Mouse (Mus musculus): ENCODE measurements around the gene Wdhd1. TPM values are rescaled to one million over a fixed set of nuclear protein-coding genes. Genes with fewer than 3 reads are reported as not detected.

The Wdhd1 gene
- polyA plus RNA-seq, 1 experiment: 5.3 TPM

GRCm38 (mm10) chr14:47229796-47230376, 46.8 kb downstream of the Wdhd1 start:
- H3K4me3 ChIP-seq (ENCODE audit: insufficient read depth, low read length): no peak overlapping the region
- no peaks in the 10 kb centered on the region for H3K4me1 ChIP-seq (ENCODE audit: control insufficient read depth, insufficient read depth, low read length)
- H3K27ac ChIP-seq (ENCODE audit: insufficient read depth, low read length): no peak overlapping the region
- no peak for TF ChIP-seq CTCF (IDR thresholded peaks at IDR 0.05; ENCODE audit: extremely low read depth, insufficient read depth, low read length)
- no peak for TF ChIP-seq POLR2A (IDR thresholded peaks at IDR 0.05; ENCODE audit: extremely low read depth, insufficient read depth, low read length)

GRCm38 (mm10) chr14:47225931-47226330, 50.7 kb downstream of the Wdhd1 start:
- no peak overlapping the region for H3K27ac ChIP-seq (ENCODE audit: insufficient read depth, low read length)
- H3K4me1 ChIP-seq (ENCODE audit: control insufficient read depth, insufficient read depth, low read length): no peaks in the 10 kb centered on the region
- TF ChIP-seq CTCF (IDR thresholded peaks at IDR 0.05; ENCODE audit: extremely low read depth, insufficient read depth, low read length) (no peak), POLR2A (IDR thresholded peaks at IDR 0.05; ENCODE audit: extremely low read depth, insufficient read depth, low read length) (no peak)
- no peak overlapping the region for H3K4me3 ChIP-seq (ENCODE audit: insufficient read depth, low read length)

DNA sequence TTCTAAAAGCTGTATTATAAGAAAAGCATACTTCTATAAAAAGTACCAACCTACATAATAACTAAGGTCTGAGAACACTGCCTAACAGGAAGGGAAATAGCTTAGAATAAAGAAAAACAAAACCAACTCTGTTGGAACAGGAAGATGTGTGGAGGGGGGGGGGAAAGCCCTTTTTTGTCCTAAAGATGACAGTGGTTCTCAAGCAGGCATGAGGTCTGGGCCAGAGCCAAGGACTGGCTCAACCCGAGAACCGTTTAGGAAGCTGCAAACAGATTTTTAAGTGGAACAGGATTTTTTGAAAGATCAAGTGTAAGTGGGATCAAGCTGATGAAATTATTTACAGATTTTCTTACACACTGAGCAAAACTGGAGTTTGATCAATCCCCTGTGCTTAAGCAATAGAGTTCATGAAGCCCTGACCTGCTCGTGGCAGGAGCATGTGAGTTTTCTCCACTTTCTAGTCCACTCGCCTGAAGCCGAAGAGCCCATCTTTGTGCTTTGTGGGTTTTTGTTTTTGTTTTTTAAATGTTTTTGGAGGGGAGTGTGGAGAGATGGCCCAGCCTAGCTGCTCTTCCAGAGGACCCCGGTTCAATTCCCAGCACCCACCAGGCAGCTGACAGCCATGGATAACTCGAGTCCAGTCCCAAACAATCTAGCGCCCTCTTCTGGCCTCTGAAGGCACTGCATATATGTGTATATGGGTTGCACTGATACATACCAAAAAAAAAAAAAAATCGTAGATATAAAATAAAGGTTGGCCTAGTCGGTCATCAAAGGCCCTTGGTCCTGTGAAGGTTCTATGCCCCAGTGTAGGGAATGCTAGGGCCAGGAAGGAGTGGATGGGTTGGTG, 52.0 kb downstream of the Wdhd1 start:
- Histone ChIP-seq H3K4me3 (ENCODE audit: insufficient read depth, low read length) (no peak overlapping the region), H3K27ac (ENCODE audit: insufficient read depth, low read length) (no peak overlapping the region)
- TF ChIP-seq POLR2A (IDR thresholded peaks at IDR 0.05; ENCODE audit: extremely low read depth, insufficient read depth, low read length): no peak
- TF ChIP-seq CTCF (IDR thresholded peaks at IDR 0.05; ENCODE audit: extremely low read depth, insufficient read depth, low read length): no peak

GRCm38 (mm10) chr14:47222631-47223450, 53.8 kb downstream of the Wdhd1 start:
- Histone ChIP-seq H3K27ac (ENCODE audit: insufficient read depth, low read length) (no peak overlapping the region), H3K4me1 (ENCODE audit: control insufficient read depth, insufficient read depth, low read length) (no peaks in the 10 kb centered on the region), H3K4me3 (ENCODE audit: insufficient read depth, low read length) (no peak overlapping the region)
- TF ChIP-seq CTCF (IDR thresholded peaks at IDR 0.05; ENCODE audit: extremely low read depth, insufficient read depth, low read length) (no peak), POLR2A (IDR thresholded peaks at IDR 0.05; ENCODE audit: extremely low read depth, insufficient read depth, low read length) (no peak)

More for the DNA sequence above, 52.0 kb downstream of the Wdhd1 start:
- no peaks in the 10 kb centered on the region for H3K4me1 ChIP-seq (ENCODE audit: control insufficient read depth, insufficient read depth, low read length)

DNA sequence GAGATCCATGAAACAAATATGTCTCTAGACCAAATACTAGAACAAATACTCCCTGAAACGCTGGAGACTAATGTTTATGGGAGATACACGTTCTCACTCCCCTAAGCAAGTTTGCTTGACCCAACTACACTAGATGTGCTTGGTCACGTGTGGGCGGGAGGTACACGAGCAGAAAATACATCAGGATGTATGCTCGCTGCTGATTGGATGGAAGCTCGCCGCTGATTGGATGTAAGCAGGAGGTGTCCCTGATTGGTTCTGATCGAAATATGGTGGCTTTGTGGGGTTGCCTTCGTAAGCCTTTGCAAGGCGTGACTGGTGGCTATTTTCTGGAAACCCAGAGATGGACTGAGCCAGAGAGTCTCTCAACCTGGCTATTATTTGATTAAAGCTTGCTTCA, 55.1 kb downstream of the Wdhd1 start:
- no peak overlapping the region for H3K4me3 ChIP-seq (ENCODE audit: insufficient read depth, low read length)
- TF ChIP-seq CTCF (IDR thresholded peaks at IDR 0.05; ENCODE audit: extremely low read depth, insufficient read depth, low read length): no peak
- no peak for TF ChIP-seq POLR2A (IDR thresholded peaks at IDR 0.05; ENCODE audit: extremely low read depth, insufficient read depth, low read length)

DNA sequence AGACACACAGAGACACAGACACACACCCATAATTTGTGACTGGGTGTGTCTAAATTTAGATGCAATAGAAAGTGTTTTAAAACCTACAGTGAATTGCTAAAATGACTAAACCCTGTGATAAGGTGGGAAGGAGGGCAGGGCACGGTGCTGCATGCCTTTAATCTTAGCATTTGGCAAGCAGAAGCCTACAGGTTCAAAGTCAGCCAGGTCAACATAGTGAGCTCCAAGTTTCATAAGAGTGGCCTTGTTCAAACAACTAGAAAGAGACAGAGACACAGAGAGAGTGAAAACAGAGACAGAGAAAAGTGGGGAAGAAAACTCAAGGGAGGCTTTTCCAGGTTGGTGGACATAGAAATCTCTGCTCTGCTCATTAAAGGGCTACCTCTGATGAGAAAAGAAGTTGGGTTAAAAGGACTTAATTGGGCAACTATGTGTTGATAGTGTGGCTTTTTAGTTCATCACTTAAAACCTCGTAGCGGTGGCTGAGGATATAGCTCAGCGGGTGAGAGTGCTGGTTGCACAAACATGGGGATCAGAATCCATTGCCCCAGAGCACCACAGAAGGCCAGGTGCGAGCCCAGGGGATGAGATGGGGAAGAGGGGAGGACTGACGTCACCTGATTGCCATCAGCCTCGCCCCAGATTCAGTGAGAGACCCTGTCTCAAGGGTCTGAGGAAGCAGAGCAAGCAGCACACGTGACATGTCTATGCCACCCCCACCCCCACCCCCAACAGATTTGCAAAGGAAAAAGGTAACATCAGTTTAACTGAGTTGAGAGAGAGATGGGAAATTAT, 56.2 kb downstream of the Wdhd1 start:
- no peak for TF ChIP-seq POLR2A (IDR thresholded peaks at IDR 0.05; ENCODE audit: extremely low read depth, insufficient read depth, low read length)
- TF ChIP-seq CTCF (IDR thresholded peaks at IDR 0.05; ENCODE audit: extremely low read depth, insufficient read depth, low read length): no peak
- H3K4me1 ChIP-seq (ENCODE audit: control insufficient read depth, insufficient read depth, low read length): no peaks in the 10 kb centered on the region
- no peak overlapping the region for H3K4me3 ChIP-seq (ENCODE audit: insufficient read depth, low read length)
- H3K27ac ChIP-seq (ENCODE audit: insufficient read depth, low read length): no peak overlapping the region

More for the DNA sequence above, 55.1 kb downstream of the Wdhd1 start:
- H3K4me1 ChIP-seq (ENCODE audit: control insufficient read depth, insufficient read depth, low read length): no peaks in the 10 kb centered on the region
- H3K27ac ChIP-seq (ENCODE audit: insufficient read depth, low read length): no peak overlapping the region

DNA sequence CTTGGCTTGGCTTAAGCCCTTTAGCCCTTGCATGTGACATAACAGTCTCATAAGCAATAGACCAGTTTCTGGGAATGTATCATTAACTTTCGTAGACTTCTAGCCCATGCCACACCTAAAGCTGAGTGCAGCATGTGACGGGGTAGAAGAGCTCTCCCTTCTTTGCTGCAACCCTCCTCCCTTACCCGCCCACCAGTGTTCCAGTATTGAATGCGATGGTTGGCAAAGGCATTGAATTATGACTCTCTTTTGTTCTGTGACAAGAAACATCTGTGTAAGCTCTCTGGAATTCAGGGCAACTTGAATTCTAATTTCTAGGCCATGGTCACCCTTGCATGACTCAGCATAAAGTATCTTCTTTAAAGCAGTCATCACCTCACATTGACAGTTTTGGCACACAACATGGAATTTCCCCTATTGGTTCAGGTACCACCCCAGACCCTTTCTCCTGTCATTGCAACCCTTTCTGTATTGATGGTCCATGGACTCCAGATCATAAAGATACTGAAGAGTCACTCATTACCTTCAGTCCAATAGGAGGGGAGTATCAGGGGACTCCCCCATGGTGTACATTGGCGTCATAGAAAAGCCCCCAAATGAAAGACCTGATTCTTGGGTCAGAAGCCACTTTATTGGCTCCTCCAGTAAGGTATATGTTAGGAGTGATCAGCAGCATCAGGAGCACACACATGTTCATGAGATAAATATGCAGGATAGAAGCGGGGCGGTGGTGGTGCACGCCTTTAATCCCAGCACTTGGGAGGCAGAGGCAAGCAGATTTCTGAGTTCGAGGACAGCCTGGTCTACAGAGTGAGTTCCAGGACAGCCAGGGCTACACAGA, 57.7 kb downstream of the Wdhd1 start:
- no peak overlapping the region for H3K4me3 ChIP-seq (ENCODE audit: insufficient read depth, low read length)
- no peaks in the 10 kb centered on the region for H3K4me1 ChIP-seq (ENCODE audit: control insufficient read depth, insufficient read depth, low read length)
- no peak for TF ChIP-seq POLR2A (IDR thresholded peaks at IDR 0.05; ENCODE audit: extremely low read depth, insufficient read depth, low read length)
- no peak for TF ChIP-seq CTCF (IDR thresholded peaks at IDR 0.05; ENCODE audit: extremely low read depth, insufficient read depth, low read length)
- H3K27ac ChIP-seq (ENCODE audit: insufficient read depth, low read length): no peak overlapping the region

DNA sequence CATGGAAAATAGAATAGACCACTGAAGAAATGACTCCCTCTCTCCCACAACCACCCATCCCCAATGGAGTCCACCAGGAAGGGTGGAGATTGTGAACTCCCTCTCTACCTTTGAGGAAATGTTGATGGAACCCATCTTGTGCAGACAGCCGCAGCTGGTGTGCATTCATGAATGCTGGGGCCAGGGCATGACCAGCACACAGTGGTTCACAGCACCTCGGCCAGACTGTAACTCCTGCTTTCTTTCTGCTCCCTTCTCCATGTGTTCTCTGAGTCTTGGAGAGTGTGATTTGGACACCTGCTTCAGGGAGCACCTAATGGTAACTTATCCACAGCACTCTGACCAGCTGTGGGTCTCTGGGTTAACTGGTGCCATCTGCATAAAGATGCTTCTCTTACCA, 60.1 kb downstream of the Wdhd1 start:
- Histone ChIP-seq H3K27ac (ENCODE audit: insufficient read depth, low read length) (no peak overlapping the region), H3K4me1 (ENCODE audit: control insufficient read depth, insufficient read depth, low read length) (no peaks in the 10 kb centered on the region), H3K4me3 (ENCODE audit: insufficient read depth, low read length) (no peak overlapping the region)
- TF ChIP-seq CTCF (IDR thresholded peaks at IDR 0.05; ENCODE audit: extremely low read depth, insufficient read depth, low read length): no peak
- no peak for TF ChIP-seq POLR2A (IDR thresholded peaks at IDR 0.05; ENCODE audit: extremely low read depth, insufficient read depth, low read length)

Data from cortical plate, adult 2 months (tissue).